Mouse (Mus musculus) v-Abl transformed pro-B cells (cell line): ENCODE measurements around the gene Txlna.

Source experiments
- in situ Hi-C, 2 experiments: fragments of 400-800 bp; cut with MboI; formaldehyde crosslinking; loops; one replicate each; pipeline ENCODE4 v1.15.1; 2025; ENCODE audit not compliant: unreplicated experiment in 2 of 2

Txlna gene

GRCm38 (mm10) chr4:129608426-129609025 is 32.3 kb downstream of the Txlna start:
- in situ Hi-C loops, result loop anchor here (5.0 kb wide), 2 partner anchors 61 to 256 kb away; no protein-coding TSS in a partner anchor

GRCm38 (mm10) chr4:129600233-129601158 is 40.4 kb downstream of the Txlna start, which contains the start of the genes Eif3i and Tmem234:
Eif3i (minus strand) TSS chr4:129600648.
Tmem234 (plus strand) TSS chr4:129600668.
- in situ Hi-C loops, result no loop called here

GRCm38 (mm10) chr4:129588865-129589264 is 52.0 kb downstream of the Txlna start:
- in situ Hi-C loops, result no loop called here

- in situ Hi-C loops, result no loop called here
Measured at GRCm38 (mm10) chr4:129586943-129587342, 53.9 kb downstream of the Txlna start.

GRCm38 (mm10) chr4:129585773-129586172 is 55.1 kb downstream of the Txlna start:
- in situ Hi-C loops, result no loop called here

- in situ Hi-C loops, result no loop called here
Measured at GRCm38 (mm10) chr4:129584884-129585608, 55.8 kb downstream of the Txlna start.

GRCm38 (mm10) chr4:129584370-129584769 is 56.5 kb downstream of the Txlna start:
- in situ Hi-C loops, result no loop called here

- in situ Hi-C loops, result no loop called here
Measured at GRCm38 (mm10) chr4:129582251-129582650, 58.6 kb downstream of the Txlna start.

DNA sequence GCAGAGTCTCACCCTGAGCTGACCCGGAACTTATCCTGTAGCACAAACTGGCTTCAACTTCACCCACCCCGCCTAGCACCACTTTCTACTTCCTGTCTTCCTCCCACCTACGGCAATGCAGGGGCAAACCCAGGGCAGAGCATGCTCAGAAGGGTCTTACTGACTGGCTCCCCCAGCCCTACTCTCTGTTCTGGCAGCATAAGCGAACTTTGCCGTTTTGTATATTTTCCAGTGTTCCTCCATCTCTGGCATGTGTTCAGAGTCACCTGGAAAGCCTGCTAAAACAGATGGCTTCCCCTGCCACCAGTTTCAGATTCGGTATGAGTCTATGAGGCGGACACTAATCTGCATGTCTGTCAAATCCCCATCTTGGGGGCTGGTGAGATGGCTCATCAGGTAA is 60.5 kb downstream of the Txlna start:
- in situ Hi-C loops, result no loop called here

DNA sequence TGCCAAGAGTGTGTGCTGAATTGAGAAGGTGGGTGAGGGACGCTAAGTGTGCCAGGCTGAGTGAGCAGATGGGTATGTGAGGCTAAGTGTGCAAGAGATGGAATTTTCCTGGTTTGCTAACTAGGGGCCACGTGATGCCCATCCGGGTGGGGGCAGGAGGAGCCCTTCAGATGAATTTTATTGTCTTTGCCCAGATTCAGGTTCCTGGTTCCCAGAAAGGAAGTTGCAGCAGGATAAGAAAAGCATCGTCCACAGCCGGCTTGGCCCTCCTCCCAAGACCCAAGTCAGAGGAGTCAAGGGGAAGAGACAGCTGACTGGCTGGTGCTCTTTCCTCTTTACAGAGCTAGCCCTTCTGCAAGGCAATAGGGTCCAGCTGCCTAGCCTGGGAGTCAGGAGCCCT is 62.4 kb downstream of the Txlna start, which contains the start of gene Fam167b:
Gene Fam167b (minus strand): TSS at position 84 of the 400 bp plus-strand sequence.
- in situ Hi-C loops, result no loop called here

- in situ Hi-C loops, result no loop called here
Measured at GRCm38 (mm10) chr4:129577688-129578087, 63.2 kb downstream of the Txlna start.

GRCm38 (mm10) chr4:129576863-129577491 is 63.9 kb downstream of the Txlna start:
- in situ Hi-C loops, result no loop called here
